Mouse (Mus musculus) CH12.LX (cell line): ENCODE measurements at regions not wholly inside any gene's neighbourhood (a gene's known extent, or its start where the extent isn't known, plus 50 kb on each side); places are given as distances from the start of the nearest gene placed in this dataset.

ENCODE experiments used
- DNase-seq: peaks from one replicate; pipeline ENCODE4 v3.0.0-alpha.2; 2013; ENCODE audit errors: extremely low read depth
- H3K27ac ChIP-seq: 2 replicates; pipeline ENCODE4 v1.5.1; 2012; ENCODE audit warnings: low read depth, mild to moderate bottlenecking, control low read depth, moderate library complexity; ENCODE audit not compliant: insufficient read depth
- H3K27me3 ChIP-seq: replicated peaks from 2 replicates; pipeline ENCODE3; 2012; ENCODE audit warnings: inconsistent platforms
- H3K36me3 ChIP-seq, 2 experiments: replicated peaks in 1 of 2; 2 replicates each; pipeline versions ENCODE3 to v1.6.1; 2012; ENCODE audit warnings: inconsistent platforms in 1 of 2, low read length in 1 of 2, mild to moderate bottlenecking in 1 of 2, mixed read lengths in 1 of 2, moderate library complexity in 1 of 2; ENCODE audit not compliant: control insufficient read depth in 1 of 2, insufficient read depth in 1 of 2
- H3K4me1 ChIP-seq, 2 experiments: 2 replicates each; pipeline ENCODE4 v1.6.1; 2012; ENCODE audit warnings: inconsistent platforms in 1 of 2, moderate library complexity in 1 of 2; ENCODE audit not compliant: insufficient read depth in 2 of 2, control insufficient read depth in 1 of 2
- H3K4me2 ChIP-seq: 2 replicates; pipeline ENCODE4 v1.6.1; 2012; ENCODE audit warnings: low read depth, mild to moderate bottlenecking, control low read depth; ENCODE audit not compliant: poor library complexity, insufficient read depth, severe bottlenecking
- H3K4me3 ChIP-seq, 3 experiments: fragments of 150-350 bp in 1 of 3; sonication (generic) in 1 of 3; replicated peaks in 1 of 3; 2 replicates each; pipeline versions ENCODE3 to v1.5.1; 2011 to 2012; ENCODE audit warnings: low read depth in 2 of 3, low read length in 2 of 3, mild to moderate bottlenecking in 2 of 3, moderate library complexity in 2 of 3, control low read depth in 1 of 3, improper control_type of control experiment in 1 of 3, inconsistent platforms in 1 of 3, mixed read lengths in 1 of 3; ENCODE audit not compliant: poor library complexity in 1 of 3
- H3K79me2 ChIP-seq: replicated peaks from 2 replicates; pipeline ENCODE4 v1.6.1; 2012; ENCODE audit warnings: mild to moderate bottlenecking, moderate library complexity; ENCODE audit not compliant: control insufficient read depth, poor library complexity, insufficient read depth, severe bottlenecking; ENCODE audit errors: extremely low read depth
- H3K9ac ChIP-seq: 2 replicates; pipeline ENCODE4 v1.6.1; 2012; ENCODE audit warnings: low read depth, mild to moderate bottlenecking, control low read depth, moderate library complexity; ENCODE audit not compliant: insufficient read depth
- H3K9me3 ChIP-seq: replicated peaks from 2 replicates; pipeline ENCODE3; 2012; ENCODE audit warnings: low read length, inconsistent platforms, mixed read lengths
- BHLHE40 ChIP-seq: IDR thresholded peaks from 2 replicates; pipeline ENCODE4 v1.6.1; 2011; ENCODE audit warnings: mild to moderate bottlenecking, low read depth, low read length, improper control_type of control experiment
- E2F4 ChIP-seq: IDR thresholded peaks from 2 replicates; pipeline ENCODE4 v1.6.1; 2011; ENCODE audit warnings: low read depth, low read length, improper control_type of control experiment; ENCODE audit not compliant: insufficient replicate concordance
- ELF1 ChIP-seq: IDR thresholded peaks from 2 replicates; pipeline ENCODE4 v1.6.1; 2014; ENCODE audit warnings: low read depth, mild to moderate bottlenecking, inconsistent platforms, low read length, improper control_type of control experiment
- HCFC1 ChIP-seq: IDR thresholded peaks from 2 replicates; pipeline ENCODE4 v1.6.1; 2012; ENCODE audit warnings: low read depth, mild to moderate bottlenecking, inconsistent platforms, low read length, improper control_type of control experiment
- IRF4 ChIP-seq: IDR thresholded peaks from 2 replicates; pipeline ENCODE4 v1.6.1; 2014; ENCODE audit warnings: low read depth, mild to moderate bottlenecking, inconsistent platforms, low read length, improper control_type of control experiment
- JUN ChIP-seq: IDR thresholded peaks from 2 replicates; pipeline ENCODE4 v1.6.1; 2011; ENCODE audit warnings: low read depth, mild to moderate bottlenecking, low read length, improper control_type of control experiment, moderate library complexity; ENCODE audit not compliant: insufficient read depth
- JUND ChIP-seq: conservative IDR thresholded peaks from 2 replicates; pipeline ENCODE4 v1.6.1; 2011; ENCODE audit warnings: low read depth, low read length, improper control_type of control experiment
- KAT2A ChIP-seq: IDR thresholded peaks from 2 replicates; pipeline ENCODE4 v1.6.1; 2012; ENCODE audit warnings: low read length, improper control_type of control experiment, inconsistent platforms; ENCODE audit not compliant: insufficient replicate concordance
- MAZ ChIP-seq: IDR thresholded peaks from 2 replicates; pipeline ENCODE4 v1.6.1; 2012; ENCODE audit warnings: low read depth, mild to moderate bottlenecking, inconsistent platforms, low read length, improper control_type of control experiment, moderate library complexity
- MXI1 ChIP-seq: IDR thresholded peaks from 2 replicates; pipeline ENCODE4 v1.6.1; 2011; ENCODE audit warnings: mild to moderate bottlenecking, low read depth, low read length, improper control_type of control experiment
- NELFE ChIP-seq: IDR thresholded peaks from 2 replicates; pipeline ENCODE4 v1.6.1; 2011; ENCODE audit warnings: low read depth, low read length, improper control_type of control experiment
- NRF1 ChIP-seq: IDR thresholded peaks from 2 replicates; pipeline ENCODE4 v1.6.1; 2014; ENCODE audit warnings: low read depth, mild to moderate bottlenecking, inconsistent platforms, low read length, improper control_type of control experiment, moderate library complexity
- PAX5 ChIP-seq: IDR thresholded peaks from 2 replicates; pipeline ENCODE4 v1.6.1; 2012; ENCODE audit warnings: low read length, inconsistent platforms, mixed read lengths
- POLR2AphosphoS2 ChIP-seq: IDR thresholded peaks from 2 replicates; pipeline ENCODE4 v1.6.1; 2011; ENCODE audit warnings: low read depth, low read length, improper control_type of control experiment
- UBTF ChIP-seq: IDR thresholded peaks from 2 replicates; pipeline ENCODE4 v1.6.1; 2012; ENCODE audit warnings: low read depth, mild to moderate bottlenecking, inconsistent platforms, low read length, improper control_type of control experiment, moderate library complexity
- USF2 ChIP-seq: conservative IDR thresholded peaks from 2 replicates; pipeline ENCODE4 v1.6.1; 2011; ENCODE audit warnings: low read depth, low read length, improper control_type of control experiment
- ZC3H11A ChIP-seq: IDR thresholded peaks from 2 replicates; pipeline ENCODE4 v1.6.1; 2012; ENCODE audit warnings: low read depth, mild to moderate bottlenecking, inconsistent platforms, low read length, improper control_type of control experiment
- dilution Hi-C: fragments of 300-500 bp; cut with MboI; formaldehyde crosslinking; loops from 2 replicates; pipeline ENCODE4 v1.14.3; 2020; ENCODE audit warnings: low sequenced_read_pairs; ENCODE audit not compliant: extremely low pct_unique_long_range_greater_than_20kb, extremely low pct_ligation_motif_present
- in situ Hi-C: fragments of 300-500 bp; cut with MboI; formaldehyde crosslinking; loops from 3 replicates; pipeline ENCODE4 v1.14.3; 2019; ENCODE audit warnings: low sequenced_read_pairs, low pct_ligation_motif_present, low pct_unique_long_range_greater_than_20kb, mixed read lengths

DNA sequence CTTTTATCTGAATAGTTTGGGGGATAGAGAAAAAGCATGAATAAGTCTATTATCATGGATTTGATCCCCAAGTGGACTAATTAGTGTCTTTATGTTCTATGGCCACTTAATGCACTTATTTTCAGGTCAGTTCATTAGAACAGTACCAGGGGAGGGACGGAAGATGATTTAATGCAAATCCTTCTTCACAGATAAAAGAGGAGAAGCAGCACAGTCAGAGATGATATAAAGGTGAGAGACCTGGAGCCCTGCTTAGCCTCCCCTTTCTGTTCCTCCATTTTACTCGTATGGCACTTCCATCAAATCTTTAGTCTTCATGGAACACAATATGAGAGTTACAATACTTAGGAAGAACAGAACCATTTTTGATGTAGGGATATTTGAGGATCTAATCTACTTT lies 302.1 kb upstream of the Defb41 start:
- Histone ChIP-seq H3K27ac (no peak overlapping the region), H3K9me3 (peaks cover 20% of the 10 kb centered on the region), H3K4me2 (no peak overlapping the region), H3K4me1 (no peaks in the 10 kb centered on the region), H3K79me2 (no peaks in the 10 kb centered on the region), H3K27me3 (no peaks in the 10 kb centered on the region), H3K9ac (no peak overlapping the region), H3K4me3 (no peak overlapping the region), H3K36me3 (no peaks in the 10 kb centered on the region)
- TF ChIP-seq PAX5 = no peak
- no peak for TF ChIP-seq E2F4
- TF ChIP-seq KAT2A = no peak
- no peak for TF ChIP-seq UBTF
- no peak for TF ChIP-seq ZC3H11A
- no peak for TF ChIP-seq HCFC1
- no peak for TF ChIP-seq JUND
- TF ChIP-seq USF2 = no peak
- no peak for TF ChIP-seq NRF1
- TF ChIP-seq JUN = no peak
- TF ChIP-seq MXI1 = no peak
- dilution Hi-C loops = no loop called here
- no peak for DNase-seq
- in situ Hi-C loops = no loop called here

DNA sequence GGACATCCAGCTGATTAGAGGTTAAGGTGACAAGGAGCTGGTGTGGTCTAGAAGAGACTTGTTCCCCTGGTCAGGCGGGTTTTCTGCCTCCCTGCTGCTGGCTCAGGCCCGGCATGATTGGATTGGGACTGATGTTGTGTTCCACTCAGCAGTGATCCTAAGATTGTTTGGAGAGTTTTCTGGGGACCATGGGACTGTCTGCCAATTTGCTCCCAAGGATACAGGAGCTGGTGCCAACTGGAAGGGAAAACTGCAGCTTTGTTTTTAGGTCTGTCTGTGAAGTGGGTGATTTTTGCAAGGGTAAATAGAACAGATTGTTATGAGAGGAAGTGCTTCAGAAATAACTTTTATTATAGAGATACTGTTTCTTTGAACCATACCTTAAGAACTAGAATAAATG lies 286.3 kb upstream of the Defb41 start:
- TF ChIP-seq IRF4 (no peak), E2F4 (no peak), POLR2AphosphoS2 (no peak), MAZ (no peak), PAX5 (no peak), NRF1 (no peak)
- Histone ChIP-seq H3K27me3 (no peaks in the 10 kb centered on the region), H3K9ac (no peak overlapping the region), H3K4me2 (no peak overlapping the region), H3K9me3 (peaks cover 10% of the 10 kb centered on the region), H3K36me3 (no peaks in the 10 kb centered on the region), H3K27ac (no peak overlapping the region), H3K4me1 (no peaks in the 10 kb centered on the region), H3K4me3 (no peak overlapping the region), H3K79me2 (no peaks in the 10 kb centered on the region)
- dilution Hi-C loops = no loop called here
- in situ Hi-C loops = no loop called here
- no peak for DNase-seq

DNA sequence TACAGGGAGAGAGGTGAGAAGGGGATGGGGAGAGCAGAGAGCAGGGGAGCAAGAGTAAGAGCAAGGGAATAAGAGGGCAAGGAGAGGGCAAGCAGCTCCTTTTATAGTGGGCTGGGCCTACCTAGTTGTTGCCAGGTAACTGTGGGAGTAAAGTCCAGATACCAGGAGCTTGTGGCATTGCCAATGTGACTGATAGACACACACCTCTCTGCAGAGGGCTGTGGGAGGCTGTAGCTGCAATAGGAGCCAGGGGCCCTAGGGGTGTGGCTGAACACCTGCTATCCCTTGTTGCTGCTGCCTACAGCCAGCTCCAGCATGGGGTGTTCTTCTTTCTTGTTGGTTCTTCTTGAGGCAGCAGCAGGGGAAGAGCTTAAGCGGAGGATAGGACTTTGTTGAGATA lies 266.8 kb upstream of the Defb41 start:
- Histone ChIP-seq H3K9me3 (peaks cover 20% of the 10 kb centered on the region), H3K9ac (no peak overlapping the region), H3K4me2 (no peak overlapping the region), H3K4me1 (no peaks in the 10 kb centered on the region), H3K4me3 (no peak overlapping the region), H3K27ac (no peak overlapping the region), H3K27me3 (no peaks in the 10 kb centered on the region), H3K79me2 (no peaks in the 10 kb centered on the region), H3K36me3 (no peaks in the 10 kb centered on the region)
- no peak for TF ChIP-seq PAX5
- no peak for TF ChIP-seq NELFE
- TF ChIP-seq MAZ = no peak
- TF ChIP-seq ELF1 = no peak
- TF ChIP-seq UBTF = no peak
- TF ChIP-seq IRF4 = no peak
- TF ChIP-seq BHLHE40 = no peak
- dilution Hi-C loops = no loop called here
- in situ Hi-C loops = no loop called here
- no peak for DNase-seq
